Mouse (Mus musculus) activated CD4-positive, CD25-positive, alpha-beta regulatory T cell, adult 4 months (primary cell): ENCODE results near the gene Dab1. TPM values are rescaled to one million over a fixed set of nuclear protein-coding genes. Genes with fewer than 3 reads are reported as not detected.

Source experiments
- ATAC-seq: one replicate; pipeline ENCODE4 v1.8.0; 2017
- polyA plus RNA-seq, 2 experiments: library from polyadenylated mRNA; unstranded; fragments of 100-300 nt; shearing (Covaris generic); gene quantifications; one replicate each; pipeline ENCODE4 v1.2.1; 2017

The Dab1 gene
- polyA plus RNA-seq, 2 experiments from 2014 or later, result 0.25 TPM; not detected in 1

- ATAC-seq, result no peak
Measured at GRCm38 (mm10) chr4:104114006-104114361, 494.8 kb downstream of the Dab1 start.

GRCm38 (mm10) chr4:104120108-104120507 lies 500.9 kb downstream of the Dab1 start:
- no peak for ATAC-seq

GRCm38 (mm10) chr4:104121959-104122358 lies 502.8 kb downstream of the Dab1 start:
- no peak for ATAC-seq

GRCm38 (mm10) chr4:104122364-104122763 lies 503.2 kb downstream of the Dab1 start:
- no peak for ATAC-seq

GRCm38 (mm10) chr4:104153637-104154036 lies 534.5 kb downstream of the Dab1 start:
- ATAC-seq, result no peak

- ATAC-seq, result no peak
Measured at GRCm38 (mm10) chr4:104178067-104178466, 558.9 kb downstream of the Dab1 start.

- no peak for ATAC-seq
Measured at GRCm38 (mm10) chr4:104186311-104186710, 567.2 kb downstream of the Dab1 start.

- no peak for ATAC-seq
Measured at GRCm38 (mm10) chr4:104198635-104199034, 579.5 kb downstream of the Dab1 start.

- no peak for ATAC-seq
Measured at GRCm38 (mm10) chr4:104201686-104202085, 582.5 kb downstream of the Dab1 start.

- no peak for ATAC-seq
Measured at GRCm38 (mm10) chr4:104204047-104204446, 584.9 kb downstream of the Dab1 start.

- ATAC-seq, result no peak
Measured at GRCm38 (mm10) chr4:104206639-104207038, 587.5 kb downstream of the Dab1 start.

GRCm38 (mm10) chr4:104209081-104209480 lies 589.9 kb downstream of the Dab1 start:
- no peak for ATAC-seq

GRCm38 (mm10) chr4:104210796-104211195 lies 591.6 kb downstream of the Dab1 start:
- no peak for ATAC-seq

GRCm38 (mm10) chr4:104211531-104212455 lies 592.6 kb downstream of the Dab1 start:
- ATAC-seq, result no peak

GRCm38 (mm10) chr4:104214724-104215123 lies 595.6 kb downstream of the Dab1 start:
- no peak for ATAC-seq

- ATAC-seq, result no peak
Measured at GRCm38 (mm10) chr4:104217336-104217735, 598.2 kb downstream of the Dab1 start.

GRCm38 (mm10) chr4:104218765-104219164 lies 599.6 kb downstream of the Dab1 start:
- ATAC-seq, result no peak

GRCm38 (mm10) chr4:104220099-104220498 lies 600.9 kb downstream of the Dab1 start:
- ATAC-seq, result no peak

GRCm38 (mm10) chr4:104229296-104229695 lies 610.1 kb downstream of the Dab1 start:
- no peak for ATAC-seq

- ATAC-seq, result no peak
Measured at GRCm38 (mm10) chr4:104246506-104246905, 627.3 kb downstream of the Dab1 start.

GRCm38 (mm10) chr4:104249462-104249861 lies 630.3 kb downstream of the Dab1 start:
- no peak for ATAC-seq

GRCm38 (mm10) chr4:104257776-104258175 lies 638.6 kb downstream of the Dab1 start:
- ATAC-seq, result no peak

- no peak for ATAC-seq
Measured at GRCm38 (mm10) chr4:104269422-104270172, 650.4 kb downstream of the Dab1 start.

GRCm38 (mm10) chr4:104270173-104270557 lies 651.0 kb downstream of the Dab1 start:
- no peak for ATAC-seq
